Mouse (Mus musculus) testis, postnatal 14 days (tissue): ENCODE measurements around the gene Nprl3.
A peak's percentile ranks its signal among the peaks of the same experiment; 100 is the strongest.

Source experiments
- DNase-seq: peaks from one replicate; pipeline ENCODE4 v3.0.0; 2021; ENCODE audit warnings: low spot score

Nprl3 gene

GRCm38 (mm10) chr11:32196727-32197126 is 70.8 kb downstream of the Nprl3 start:
- DNase-seq = no peak

- no peak for DNase-seq
These were observed 71.5 kb downstream of the Nprl3 start for GRCm38 (mm10) chr11:32195867-32196540.

GRCm38 (mm10) chr11:32194626-32195025 is 72.9 kb downstream of the Nprl3 start:
- DNase-seq = no peak

GRCm38 (mm10) chr11:32194086-32194485 is 73.4 kb downstream of the Nprl3 start:
- no peak for DNase-seq

- no peak for DNase-seq
These were observed 74.4 kb downstream of the Nprl3 start for GRCm38 (mm10) chr11:32193156-32193555.

GRCm38 (mm10) chr11:32190603-32191110 is 76.8 kb downstream of the Nprl3 start:
- DNase-seq = no peak

GRCm38 (mm10) chr11:32190119-32190518 is 77.4 kb downstream of the Nprl3 start:
- no peak for DNase-seq

- no peak for DNase-seq
These were observed 78.1 kb downstream of the Nprl3 start for GRCm38 (mm10) chr11:32189434-32189833.

GRCm38 (mm10) chr11:32188881-32189280 is 78.6 kb downstream of the Nprl3 start:
- DNase-seq = no peak

- DNase-seq = no peak
These were observed 80.3 kb downstream of the Nprl3 start for GRCm38 (mm10) chr11:32187256-32187655.

GRCm38 (mm10) chr11:32186031-32186430 is 81.5 kb downstream of the Nprl3 start:
- DNase-seq = no peak

- no peak for DNase-seq
These were observed 83.0 kb downstream of the Nprl3 start for GRCm38 (mm10) chr11:32184469-32184868.

- DNase-seq = peak; percentile 69
These were observed 85.3 kb downstream of the Nprl3 start for GRCm38 (mm10) chr11:32181973-32182868.

GRCm38 (mm10) chr11:32181246-32181645 is 86.3 kb downstream of the Nprl3 start:
- no peak for DNase-seq

GRCm38 (mm10) chr11:32178506-32178905 is 89.0 kb downstream of the Nprl3 start:
- no peak for DNase-seq
